Mouse (Mus musculus) urinary bladder, postnatal 25 days (tissue): ENCODE data around the gene Lkaaear1.
A peak's percentile ranks its signal among the peaks of the same experiment; 100 is the strongest.

Source experiments
- DNase-seq: peaks from one replicate; pipeline ENCODE4 v3.0.0; 2022; ENCODE audit warnings: low spot score

Gene Lkaaear1

DNA sequence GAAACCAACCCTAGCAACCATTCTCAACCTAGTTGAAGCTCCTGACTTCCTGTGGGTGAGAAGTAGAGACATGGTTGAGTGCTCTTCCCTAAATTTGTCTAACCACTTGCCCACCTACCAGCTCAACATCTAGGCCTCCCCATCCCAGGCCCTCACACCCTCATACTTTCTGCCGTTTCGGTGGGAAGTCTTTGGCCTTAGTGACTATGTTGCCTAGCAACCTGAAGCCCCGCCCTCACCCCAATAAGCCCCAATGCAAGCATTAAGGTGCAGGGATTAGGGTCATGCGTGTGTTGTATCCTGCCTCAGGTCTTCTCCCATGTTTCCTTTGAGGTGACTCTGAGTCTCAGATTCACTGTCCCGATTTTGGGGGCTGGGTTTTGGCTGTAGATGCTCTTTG lies at the start of gene Lkaaear1:
TSS of gene Lkaaear1 (minus strand) at position 202 of the 400 bp plus-strand sequence.
- no peak for DNase-seq

DNA sequence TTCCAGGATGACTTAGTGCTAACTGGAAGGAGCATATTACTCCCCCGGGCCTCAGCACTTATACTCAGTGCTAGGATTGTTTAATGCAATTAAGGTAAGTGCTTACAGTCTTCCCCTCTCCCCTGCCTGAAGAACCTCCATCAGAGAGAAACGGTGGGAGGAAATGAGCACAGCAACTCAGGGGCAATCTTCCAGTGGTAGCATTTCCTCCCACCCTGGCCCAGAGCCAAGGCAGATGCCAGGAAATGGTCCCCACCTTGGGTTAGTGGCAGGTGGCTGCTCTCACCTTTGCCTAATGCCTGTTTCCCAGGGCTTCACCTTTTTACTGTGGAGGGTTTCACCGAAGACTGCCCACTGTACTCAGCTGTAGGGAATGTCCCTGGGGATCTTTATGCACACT lies 31.8 kb upstream of the Lkaaear1 start:
- DNase-seq = no peak

DNA sequence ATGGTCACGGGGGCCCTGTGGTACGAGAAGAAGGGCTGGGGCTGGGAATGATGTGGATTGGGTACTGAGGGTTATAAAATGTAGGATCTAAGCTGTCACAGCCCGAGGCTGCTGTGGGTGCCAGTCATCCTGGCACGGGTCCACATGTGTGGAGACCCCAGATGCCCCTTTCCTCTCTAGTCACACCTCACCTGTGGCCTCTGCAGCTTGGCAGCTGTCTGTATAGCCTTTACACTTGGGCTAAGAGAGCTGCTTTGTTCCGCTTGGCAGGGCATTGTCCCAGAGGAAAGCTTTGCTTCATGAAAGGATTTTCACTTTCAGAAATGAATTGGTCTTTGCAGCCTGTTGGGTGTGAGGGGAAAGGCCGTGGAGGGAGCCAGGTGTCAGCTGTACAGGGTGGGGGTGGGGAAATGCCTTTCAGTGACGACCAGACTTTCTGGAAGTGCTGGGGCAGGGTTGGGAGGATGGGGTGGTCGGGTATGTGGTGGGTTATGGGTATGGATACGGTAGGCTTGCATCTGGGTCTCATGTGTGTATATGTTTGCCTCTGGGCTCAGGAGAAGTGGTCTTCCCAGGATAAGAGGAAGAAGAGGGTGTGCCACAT lies 29.5 kb upstream of the Lkaaear1 start:
- DNase-seq = no peak

DNA sequence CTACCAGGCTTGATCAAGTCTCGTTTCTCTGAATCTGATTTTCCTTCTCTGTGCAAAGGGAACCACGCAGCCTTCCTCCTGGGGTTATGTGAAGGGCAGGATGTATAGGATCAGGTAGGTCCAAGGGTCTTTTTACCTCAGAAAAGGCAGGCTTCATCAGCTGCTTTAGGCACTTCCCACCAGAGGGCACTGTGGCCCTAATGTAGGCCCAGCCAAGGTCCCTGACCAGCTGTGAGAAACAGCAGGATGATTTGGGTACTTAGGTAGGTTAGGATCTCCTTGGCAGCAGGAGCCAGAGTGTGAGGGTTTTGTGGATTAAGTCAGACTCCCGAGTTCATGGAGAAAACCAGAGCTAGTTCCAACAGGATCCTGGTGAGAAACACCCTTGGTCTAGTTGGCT lies 24.0 kb upstream of the Lkaaear1 start:
- DNase-seq = peak; percentile 11

DNA sequence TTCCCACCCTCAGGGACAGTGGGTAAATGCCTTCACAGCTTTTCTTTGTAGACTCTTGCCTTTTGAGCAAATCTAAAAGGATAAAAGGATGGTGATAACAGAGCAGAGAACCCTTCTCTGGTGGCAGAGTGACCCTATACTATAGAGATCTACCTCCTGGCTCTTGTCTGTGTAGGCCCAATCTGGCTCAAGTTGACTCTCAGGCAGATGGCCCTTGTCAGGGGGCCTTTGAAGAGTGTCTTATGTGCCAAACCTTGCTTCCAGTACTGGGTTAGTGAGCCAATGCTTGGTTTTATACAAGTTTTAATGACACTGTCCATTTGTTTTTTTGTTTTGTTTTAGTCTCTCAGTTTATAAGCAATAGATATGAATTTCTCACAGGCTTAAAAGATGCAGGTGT lies 23.0 kb upstream of the Lkaaear1 start:
- no peak for DNase-seq

DNA sequence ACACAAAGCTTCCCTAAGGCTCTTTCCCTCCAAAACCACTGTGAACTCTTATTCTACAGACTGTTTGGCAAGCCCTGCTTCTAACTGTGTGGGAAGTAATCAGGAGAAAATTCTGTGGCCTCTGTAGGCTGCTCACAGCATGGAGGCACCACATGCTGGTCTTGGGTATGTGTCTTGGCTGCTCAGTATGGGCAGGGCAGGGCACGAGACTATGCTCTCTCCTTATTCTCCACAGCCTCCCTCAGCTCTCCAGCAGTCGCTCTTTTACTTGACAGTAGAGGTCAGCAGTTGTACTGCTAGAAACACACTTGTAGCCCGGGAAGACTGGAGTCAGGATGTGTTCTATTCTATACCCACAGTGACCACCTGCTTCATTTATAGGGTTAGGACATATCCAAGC lies 21.8 kb upstream of the Lkaaear1 start:
- no peak for DNase-seq

DNA sequence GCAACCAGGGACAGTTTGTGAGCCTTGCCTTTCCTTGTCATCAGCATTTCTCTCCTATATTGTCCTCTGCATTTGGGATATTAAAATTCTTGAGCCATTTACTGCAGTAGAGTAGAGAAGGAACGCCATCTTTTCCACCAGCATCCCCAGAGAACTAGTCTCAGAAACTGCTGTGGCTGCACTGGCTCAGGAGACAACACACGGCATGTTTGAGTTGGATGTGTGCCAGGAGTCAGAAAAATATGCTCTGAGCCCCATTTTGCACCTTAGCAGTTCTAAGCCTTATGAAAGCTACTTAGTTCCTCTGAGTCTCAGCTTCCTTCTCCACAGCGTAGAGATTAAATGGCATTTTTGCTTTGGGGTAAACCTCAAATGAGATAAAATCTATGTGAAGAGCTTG lies 18.7 kb upstream of the Lkaaear1 start:
- DNase-seq = no peak

DNA sequence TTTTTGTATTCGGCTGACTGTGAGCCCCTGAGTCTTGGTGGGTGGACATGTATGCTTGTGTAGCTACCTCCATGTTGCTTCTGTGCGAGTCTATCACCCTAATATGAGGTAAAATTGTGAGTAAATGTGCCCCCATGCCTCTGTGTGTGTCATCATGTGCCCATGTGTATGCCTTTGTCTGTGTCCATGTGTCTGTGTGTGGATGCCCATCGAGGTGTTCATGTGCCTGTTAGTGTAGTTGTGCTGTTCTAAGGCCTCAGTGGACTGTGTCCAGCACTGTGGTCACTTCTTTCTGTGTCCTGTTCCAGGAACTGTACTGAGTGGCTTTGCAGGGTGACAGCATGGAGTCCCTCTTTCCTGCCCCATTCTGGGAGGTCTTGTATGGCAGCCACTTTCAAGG lies 17.1 kb upstream of the Lkaaear1 start:
- DNase-seq = no peak

DNA sequence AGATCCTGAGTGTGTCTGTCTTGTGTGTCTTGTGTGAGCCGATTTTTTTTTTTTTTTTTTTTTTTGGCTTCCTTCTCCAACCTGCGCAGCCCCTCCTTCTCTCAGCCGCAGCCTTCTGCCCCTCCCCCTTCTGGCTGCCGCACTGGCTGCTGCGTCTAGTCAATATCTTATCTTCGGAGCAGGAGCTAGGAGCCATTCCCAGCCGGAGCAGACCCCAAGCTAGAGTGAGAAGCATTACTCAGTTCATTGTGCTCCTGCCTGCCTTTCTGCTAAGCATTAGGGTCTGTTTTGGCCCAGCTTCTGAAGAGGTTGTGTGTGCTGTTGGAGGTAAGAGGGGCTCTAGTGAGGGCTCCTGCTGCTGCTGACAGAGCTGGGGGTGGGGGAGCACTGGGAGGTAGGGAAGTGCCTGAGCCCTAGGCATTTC lies 16.7 kb upstream of the Lkaaear1 start, which contains the start of gene Oprl1:
TSS of gene Oprl1 (plus strand) at position 114 of the 424 bp plus-strand sequence.
- no peak for DNase-seq

DNA sequence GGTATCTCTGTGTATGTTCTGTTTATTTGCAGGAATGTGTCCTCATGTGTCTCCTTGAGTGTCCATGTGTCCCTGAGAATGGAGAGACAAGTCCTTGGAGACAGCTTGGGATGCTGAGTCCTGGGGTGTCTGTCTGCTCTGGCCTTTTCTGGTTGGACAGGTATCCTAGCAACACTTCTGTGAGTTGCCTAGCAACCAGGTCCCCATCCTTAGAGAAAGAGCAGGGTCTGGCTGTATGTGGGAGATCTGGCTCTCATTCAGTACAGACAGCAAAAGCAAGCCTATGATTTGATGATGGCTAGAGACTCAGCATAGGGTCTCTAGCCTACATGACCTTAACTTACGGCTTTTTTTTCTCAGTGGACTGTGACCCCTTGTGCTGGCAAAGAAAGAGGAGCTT lies 15.5 kb upstream of the Lkaaear1 start:
- no peak for DNase-seq

DNA sequence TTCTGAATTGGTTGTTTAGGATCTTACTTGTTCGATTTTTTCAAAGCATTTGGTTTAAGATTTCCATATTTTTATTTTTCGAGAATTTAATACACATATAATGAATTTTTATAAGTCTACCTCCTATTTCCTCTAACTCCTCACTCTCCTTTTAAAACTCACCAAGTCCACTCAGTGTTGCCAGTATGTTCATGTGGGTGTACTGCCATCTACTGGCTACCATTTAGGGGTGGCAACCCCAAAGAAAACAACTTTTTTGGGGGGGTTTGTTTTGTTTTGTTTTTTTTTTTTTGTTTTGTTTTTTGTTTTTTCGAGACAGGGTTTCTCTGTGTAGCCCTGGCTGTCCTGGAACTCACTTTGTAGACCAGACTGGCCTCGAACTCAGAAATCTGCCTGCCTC lies 8.4 kb upstream of the Lkaaear1 start:
- no peak for DNase-seq

DNA sequence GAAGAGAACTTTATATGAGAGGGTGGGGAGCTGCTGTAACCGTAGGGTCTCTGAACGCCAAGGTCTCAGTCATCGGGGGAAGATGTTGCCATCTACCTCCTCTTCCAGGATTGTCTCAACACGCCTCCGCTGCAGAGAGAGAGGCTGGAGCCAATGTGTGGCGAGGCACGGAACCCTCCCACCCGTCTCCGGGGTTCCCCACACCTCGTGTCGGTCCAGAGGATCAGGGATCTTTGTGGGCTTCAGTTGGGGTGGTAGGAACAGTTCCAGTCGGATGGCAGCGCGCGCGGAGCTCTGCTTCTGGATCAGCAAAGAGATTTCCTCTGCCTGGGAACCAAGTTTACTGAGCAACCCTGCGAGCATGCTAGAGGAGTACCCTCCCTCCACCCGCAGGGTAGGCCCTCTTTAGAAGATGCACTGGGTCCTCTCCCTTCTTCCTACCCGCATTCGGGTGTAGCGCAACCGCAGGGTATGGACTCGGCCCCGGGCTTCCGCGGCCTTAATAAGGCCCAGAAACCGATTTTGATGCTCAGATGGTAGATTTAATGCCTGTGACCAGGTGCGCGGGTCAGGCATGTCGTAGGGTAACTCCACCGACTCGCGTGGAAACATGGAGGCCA lies 1.3 kb downstream of the Lkaaear1 start:
- no peak for DNase-seq

DNA sequence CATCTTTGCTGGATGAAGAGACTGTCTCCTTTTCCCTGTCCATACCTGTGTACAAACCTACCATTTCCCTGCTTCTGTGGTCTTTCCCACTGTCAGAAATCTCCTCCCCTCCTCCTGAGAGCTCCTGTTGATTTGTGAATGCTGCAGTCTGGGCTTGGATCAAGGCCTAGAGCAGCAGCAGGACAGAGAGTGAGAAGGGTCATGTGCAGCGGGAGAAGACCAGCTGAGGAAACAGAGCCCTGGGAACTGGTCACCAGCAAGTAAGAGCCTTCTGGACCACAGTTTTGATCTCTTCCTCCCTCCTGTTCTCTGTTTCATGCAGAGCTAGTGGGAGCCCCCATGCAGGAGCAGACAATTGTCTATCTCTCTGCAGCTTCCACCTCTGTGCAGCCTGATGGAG lies 2.5 kb downstream of the Lkaaear1 start:
- DNase-seq = no peak

DNA sequence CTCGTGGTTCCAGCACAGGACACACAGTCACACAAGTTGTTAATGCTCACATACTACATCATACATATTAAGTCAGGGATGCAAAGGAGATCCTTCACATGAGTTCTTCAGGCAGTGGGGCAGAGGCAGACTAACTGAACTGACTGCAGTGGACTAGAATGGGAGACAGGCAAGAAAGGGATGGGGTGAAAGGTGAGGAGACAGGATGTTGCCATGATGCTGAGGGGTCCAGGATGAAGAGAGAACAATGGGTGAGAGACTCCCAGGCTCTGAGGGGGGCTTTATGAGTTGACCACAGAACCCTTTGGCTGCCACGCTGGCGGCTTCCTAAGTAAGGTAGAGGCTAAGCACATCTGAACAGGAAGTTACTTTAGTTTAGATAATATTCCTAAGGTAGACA lies 3.7 kb downstream of the Lkaaear1 start:
- no peak for DNase-seq

DNA sequence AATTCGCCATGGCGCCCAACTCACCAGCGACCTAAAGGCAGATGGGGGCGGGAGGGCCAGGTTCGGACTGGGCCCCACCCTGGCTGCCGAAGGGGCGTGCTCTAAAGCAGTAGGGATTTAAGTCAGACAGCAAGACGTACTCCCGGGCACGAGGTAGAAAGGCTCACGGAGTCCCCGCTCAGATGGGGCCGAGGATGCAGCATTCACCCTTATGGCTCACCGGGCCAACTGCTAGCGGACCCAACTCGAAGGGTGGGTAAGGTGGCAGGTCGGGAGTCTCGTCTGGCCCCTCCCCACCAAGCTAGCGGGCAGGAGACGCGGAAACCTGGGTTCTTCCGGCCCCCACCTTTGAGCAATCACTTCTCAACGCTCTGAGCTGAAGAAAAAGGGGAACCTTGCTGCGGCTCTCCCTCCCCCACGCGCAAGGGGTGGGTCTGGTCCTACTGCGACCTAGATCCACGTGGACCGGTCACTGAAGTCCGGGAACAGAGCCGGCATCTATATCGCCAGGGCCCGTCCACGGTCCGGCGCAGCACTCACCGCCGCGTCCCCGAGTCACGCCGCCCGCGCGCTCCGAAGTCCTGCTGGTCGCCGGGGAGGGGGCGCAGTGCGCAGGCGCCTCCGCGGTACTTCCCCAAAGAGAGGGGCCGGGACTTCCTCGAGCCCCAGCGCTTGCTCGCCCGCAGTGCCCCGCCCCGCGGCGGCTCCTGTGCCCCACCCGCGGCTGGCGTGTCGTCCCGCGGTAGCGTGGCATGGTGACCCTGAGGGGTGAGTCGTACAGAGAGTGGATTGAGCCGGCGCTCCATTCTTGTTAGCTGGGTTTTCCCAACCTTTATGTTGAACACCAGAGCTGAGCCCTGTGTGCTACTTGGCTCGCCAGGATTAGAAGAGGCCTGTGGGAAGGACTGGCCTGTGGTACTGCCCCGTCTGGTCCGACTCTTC lies 4.6 kb downstream of the Lkaaear1 start, which contains the start of gene Rgs19:
TSS of gene Rgs19 (minus strand) at position 639 of the 942 bp plus-strand sequence.
- DNase-seq = peak; percentile 78

DNA sequence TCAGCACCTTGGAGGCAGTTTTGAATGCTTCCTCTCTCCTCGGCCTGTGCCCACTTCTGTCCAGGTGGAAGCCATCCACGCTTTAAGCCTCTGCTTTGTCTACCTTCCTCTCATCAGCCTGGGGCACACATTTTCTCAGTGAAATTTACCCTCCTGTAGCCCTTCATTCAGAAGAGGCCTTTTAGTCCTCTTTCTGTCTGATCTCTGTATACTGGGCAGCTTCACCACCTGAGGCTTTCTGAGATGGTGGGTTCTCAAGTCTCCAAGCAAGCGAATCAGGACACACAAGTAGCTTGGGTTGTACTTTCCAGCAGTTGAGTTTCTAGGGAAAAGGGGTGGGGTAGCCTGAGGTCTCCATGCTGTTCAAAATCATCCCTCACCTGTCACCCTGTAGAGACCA lies 5.9 kb downstream of the Lkaaear1 start:
- DNase-seq = no peak

DNA sequence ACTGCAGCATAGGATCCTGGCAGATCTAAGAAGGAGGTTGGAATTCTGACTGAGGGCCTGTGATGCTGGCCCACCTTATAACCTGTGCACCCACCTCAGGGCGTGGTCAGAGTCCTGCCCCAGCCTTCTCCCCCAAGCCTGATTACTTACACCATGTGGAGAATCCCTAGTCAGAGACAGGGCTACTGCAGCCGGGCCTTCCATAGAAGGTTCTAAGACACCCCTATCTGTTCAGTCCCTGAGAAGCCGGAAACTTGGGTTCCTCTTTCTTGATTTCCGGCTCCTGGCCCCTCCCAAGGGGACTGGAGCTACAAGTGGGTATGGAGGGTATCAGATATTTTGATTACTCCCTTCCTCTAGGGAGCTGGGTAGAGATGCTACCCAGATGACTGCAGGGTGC lies 6.7 kb downstream of the Lkaaear1 start:
- no peak for DNase-seq

DNA sequence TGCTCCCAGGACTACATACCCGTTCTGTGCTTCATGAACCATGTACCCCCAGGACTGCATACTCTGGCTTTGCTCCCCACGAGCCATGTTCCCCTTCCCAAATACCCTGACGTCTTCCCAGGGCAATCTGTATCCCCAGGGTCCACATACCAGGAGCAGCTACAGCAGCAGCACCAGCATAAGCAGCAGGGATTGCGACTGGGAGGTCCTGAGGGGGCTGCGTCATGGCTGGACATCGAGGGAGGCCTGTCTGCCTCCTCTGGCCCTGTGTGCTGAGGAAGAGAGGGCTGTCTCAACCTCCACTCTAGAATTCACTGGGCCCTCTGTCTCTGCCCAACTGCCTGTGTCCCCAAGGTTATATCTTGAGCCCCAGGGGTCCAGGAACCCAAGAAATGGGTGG lies 7.2 kb downstream of the Lkaaear1 start:
- DNase-seq = no peak

DNA sequence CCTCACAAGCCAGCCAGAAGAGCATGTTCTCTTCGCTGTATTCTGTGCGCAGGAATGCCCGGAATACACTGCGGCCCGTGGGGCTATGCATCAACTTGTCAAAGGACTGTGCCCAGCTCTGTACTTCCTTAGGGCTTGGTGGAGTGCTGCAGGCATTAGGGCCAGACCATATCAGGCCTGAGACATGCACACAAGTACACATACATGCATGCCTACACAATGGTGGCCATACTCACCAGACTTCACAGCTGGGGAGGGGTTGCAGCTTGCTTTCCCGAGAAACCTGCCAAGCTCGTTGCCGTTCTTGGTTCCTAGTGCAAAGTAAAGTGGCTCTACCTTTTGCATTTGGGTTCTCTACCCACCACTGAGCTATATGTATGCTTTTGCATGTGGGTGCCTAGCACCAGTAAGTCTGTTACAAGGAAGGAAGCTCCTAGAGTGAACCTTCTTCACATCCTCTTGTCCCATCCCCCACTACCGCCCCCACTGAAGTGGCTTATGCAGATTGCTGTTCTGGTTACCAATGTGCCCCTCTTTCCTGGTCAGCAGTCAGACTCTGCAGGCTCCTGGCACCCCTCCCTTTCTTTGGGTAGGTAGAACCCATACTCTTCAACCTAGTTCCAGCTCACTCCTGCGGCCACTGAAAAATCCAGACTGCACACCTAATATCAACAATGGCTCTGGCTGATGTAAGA lies 8.6 kb downstream of the Lkaaear1 start:
- no peak for DNase-seq

DNA sequence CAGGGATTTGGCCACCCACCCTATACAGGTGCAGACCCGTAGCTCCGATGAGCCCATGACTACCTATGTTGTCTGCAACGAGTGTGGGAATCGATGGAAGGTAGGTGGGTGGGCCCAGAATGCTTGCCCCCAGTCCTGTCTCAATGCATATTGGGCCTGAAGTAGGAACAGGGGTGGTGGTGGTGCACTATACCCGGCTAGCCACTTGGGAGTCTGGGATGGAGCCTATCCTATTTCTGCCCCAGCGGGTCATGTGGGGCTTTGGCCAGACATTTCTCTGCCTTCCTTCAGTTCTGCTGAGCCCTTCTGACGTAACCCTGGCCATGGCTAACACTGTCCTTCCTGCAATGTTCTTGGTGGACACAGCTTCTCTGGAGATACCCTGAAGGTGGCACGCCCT lies 10.7 kb downstream of the Lkaaear1 start:
- DNase-seq = no peak

DNA sequence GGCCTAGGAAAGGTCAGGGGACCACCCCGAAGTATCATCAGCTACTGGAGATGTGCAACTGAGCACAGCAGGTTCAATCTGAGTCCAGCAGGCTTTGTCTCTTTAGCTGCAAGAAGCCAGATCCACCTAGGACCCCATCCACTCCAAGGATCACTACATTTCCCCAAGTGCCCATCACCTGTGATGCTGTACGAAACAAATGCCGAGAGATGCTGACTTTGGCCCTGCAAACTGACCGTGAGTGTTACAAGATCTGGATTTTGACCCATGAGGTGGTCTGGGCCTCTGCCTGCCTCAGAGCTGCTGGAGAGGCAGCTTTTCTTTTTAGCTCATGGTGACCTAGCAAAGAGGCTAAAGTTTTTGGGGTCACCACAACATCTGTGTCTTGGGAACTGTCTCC lies 12.6 kb downstream of the Lkaaear1 start:
- no peak for DNase-seq

DNA sequence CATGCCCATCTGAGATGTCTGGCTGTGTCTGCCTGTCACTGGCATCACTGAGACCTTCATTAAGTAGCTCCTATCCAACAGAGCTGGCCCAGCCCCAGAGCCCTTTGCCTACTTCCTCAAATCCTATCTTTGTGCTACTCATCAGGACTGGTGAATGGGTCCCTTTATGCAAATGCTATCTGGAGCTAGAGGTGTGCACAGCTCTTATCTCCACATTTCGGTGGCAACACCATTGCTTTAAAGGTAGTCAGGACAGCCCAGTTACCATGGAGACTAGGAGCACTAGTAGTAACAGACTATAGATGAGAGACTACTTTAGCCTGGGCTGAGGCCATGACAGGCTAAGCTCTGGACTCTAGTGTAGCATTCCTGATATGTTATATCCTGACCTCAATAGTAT lies 13.5 kb downstream of the Lkaaear1 start:
- DNase-seq = no peak
